Mouse (Mus musculus) neural tube, embryonic 11.5 days (tissue): ENCODE measurements at regions not wholly inside any gene's neighbourhood (a gene's known extent, or its start where the extent isn't known, plus 50 kb on each side); places are given as distances from the start of the nearest gene placed in this dataset.

ENCODE experiments used
- ATAC-seq: fragments of 200-750 bp; cut with Nextera tagmentation; 2 replicates; pipeline ENCODE4 v1.8.0; 2017; ENCODE audit warnings: moderate number of reproducible peaks, mild to moderate bottlenecking, moderate TSS enrichment, moderate library complexity; ENCODE audit not compliant: insufficient read depth, low FRiP score, low TSS enrichment
- DNase-seq: peaks from one replicate; pipeline ENCODE4 v3.0.0-alpha.2; 2015; ENCODE audit warnings: low spot score
- H3K27ac ChIP-seq: fragments of 300-500 bp; sonication (generic); 2 replicates; pipeline ENCODE4 v1.5.1; 2014; ENCODE audit warnings: low read depth, mild to moderate bottlenecking, low read length
- H3K27me3 ChIP-seq: fragments of 300-500 bp; sonication (generic); 2 replicates; pipeline ENCODE4 v1.6.1; 2014; ENCODE audit warnings: mild to moderate bottlenecking, low read length, mixed read lengths; ENCODE audit not compliant: control insufficient read depth, insufficient read depth
- H3K36me3 ChIP-seq: fragments of 300-500 bp; sonication (generic); 2 replicates; pipeline ENCODE4 v1.6.1; 2014; ENCODE audit warnings: mild to moderate bottlenecking, low read length, moderate library complexity, mixed read lengths; ENCODE audit not compliant: control insufficient read depth, insufficient read depth
- H3K4me1 ChIP-seq: fragments of 300-500 bp; sonication (generic); 2 replicates; pipeline ENCODE4 v1.6.1; 2014; ENCODE audit warnings: low read length, mixed read lengths; ENCODE audit not compliant: control insufficient read depth, insufficient read depth
- H3K4me2 ChIP-seq: fragments of 300-500 bp; sonication (generic); 2 replicates; pipeline ENCODE4 v1.6.1; 2014; ENCODE audit warnings: low read depth, mild to moderate bottlenecking, moderate library complexity
- H3K4me3 ChIP-seq: fragments of 300-500 bp; sonication (generic); 2 replicates; pipeline ENCODE4 v1.5.1; 2014; ENCODE audit warnings: low read depth, low read length
- H3K9ac ChIP-seq: fragments of 300-500 bp; sonication (generic); 2 replicates; pipeline ENCODE4 v1.6.1; 2014; ENCODE audit warnings: mild to moderate bottlenecking, low read length
- H3K9me3 ChIP-seq: fragments of 300-500 bp; sonication (generic); 2 replicates; pipeline ENCODE4 v1.6.1; 2016; ENCODE audit warnings: low read length; ENCODE audit not compliant: control insufficient read depth
- WGBS: fragments of 180-500 bp; shearing (Covaris S2); extraction: QIAGEN DNeasy Blood & Tissue Kit; methylation state at CpG from one replicate; pipeline ENCODE4 v1.1.7; 2014; 5-methylcytosine and 5-hydroxymethylcytosine counted together

DNA sequence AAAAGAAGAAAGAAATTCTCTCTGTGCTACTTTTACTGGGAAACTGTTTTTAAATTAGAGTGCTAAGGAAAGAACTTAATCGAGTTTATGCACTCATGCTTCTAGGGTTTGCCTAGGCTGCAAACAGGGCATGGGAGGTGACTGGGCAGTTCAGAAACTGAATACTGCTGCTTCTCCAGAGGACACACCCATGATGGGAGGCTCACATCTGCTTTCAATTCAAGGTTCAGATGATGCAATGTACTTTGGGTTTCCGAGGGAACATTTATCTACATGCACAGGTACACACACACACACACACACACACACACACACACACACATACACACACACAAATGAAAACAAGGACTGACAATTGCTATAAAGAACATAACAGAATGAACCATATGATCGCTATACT, 417.4 kb downstream of the Htr7 start:
- H3K4me1 ChIP-seq, result no peaks in the 10 kb centered on the region
- 83% methylated on average over 3 of the region's 3 CpGs for WGBS
- no peaks in the 10 kb centered on the region for H3K9me3 ChIP-seq
- DNase-seq (no peak), ATAC-seq (no peak)
- H3K27me3 ChIP-seq, result no peaks in the 10 kb centered on the region
- no peaks in the 10 kb centered on the region for H3K36me3 ChIP-seq
- no peak overlapping the region for H3K27ac ChIP-seq
- no peak overlapping the region for H3K4me2 ChIP-seq
- no peak overlapping the region for H3K9ac ChIP-seq
- H3K4me3 ChIP-seq, result no peak overlapping the region

DNA sequence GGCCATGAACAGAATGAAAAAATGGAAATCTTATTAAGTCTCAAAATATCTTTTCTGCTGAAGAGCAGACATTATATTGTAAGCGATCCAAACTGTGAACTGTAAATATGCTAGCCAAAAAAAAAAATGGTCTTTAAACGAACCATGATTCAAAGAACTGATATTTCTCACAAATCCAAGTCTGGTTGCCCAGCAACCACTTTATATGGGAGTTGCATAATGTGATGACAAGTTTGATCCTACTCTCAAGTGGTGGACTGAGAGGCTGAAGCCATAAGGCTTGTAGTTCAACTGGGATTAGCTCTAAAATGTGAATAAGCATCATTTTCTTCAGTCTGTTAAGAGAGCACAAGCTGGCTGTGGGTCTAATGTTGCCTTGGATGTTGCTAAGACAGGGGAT, 435.5 kb downstream of the Htr7 start:
- H3K36me3 ChIP-seq, result no peaks in the 10 kb centered on the region
- H3K4me3 ChIP-seq, result no peak overlapping the region
- ATAC-seq (no peak), DNase-seq (no peak)
- WGBS, result 82% methylated on average over 2 of the region's 2 CpGs
- H3K4me2 ChIP-seq, result no peak overlapping the region
- H3K4me1 ChIP-seq, result no peaks in the 10 kb centered on the region
- no peaks in the 10 kb centered on the region for H3K9me3 ChIP-seq
- H3K27ac ChIP-seq, result no peak overlapping the region
- H3K27me3 ChIP-seq, result no peaks in the 10 kb centered on the region
- no peak overlapping the region for H3K9ac ChIP-seq

DNA sequence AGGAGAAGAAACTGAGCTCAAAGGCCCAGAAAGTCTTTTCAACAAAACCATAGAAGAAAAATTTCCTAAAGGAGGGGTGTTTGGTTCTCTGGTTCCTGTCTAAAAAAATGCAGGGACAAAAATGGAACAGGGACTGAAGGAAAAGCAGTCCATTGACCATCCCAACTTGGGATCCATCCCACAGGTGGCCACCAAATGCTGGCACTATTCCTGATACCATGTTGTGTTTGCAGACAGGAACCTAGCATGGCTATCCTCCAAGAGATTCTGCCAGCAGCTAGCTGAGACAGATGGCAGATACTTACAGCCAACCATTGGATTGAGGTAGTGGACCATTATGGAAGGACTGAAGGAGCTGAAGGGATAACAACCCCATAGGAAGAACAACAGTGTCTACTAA, 461.9 kb downstream of the Htr7 start:
- Histone ChIP-seq H3K4me2 (no peak overlapping the region), H3K27me3 (no peaks in the 10 kb centered on the region)
- DNase-seq, result no peak

DNA sequence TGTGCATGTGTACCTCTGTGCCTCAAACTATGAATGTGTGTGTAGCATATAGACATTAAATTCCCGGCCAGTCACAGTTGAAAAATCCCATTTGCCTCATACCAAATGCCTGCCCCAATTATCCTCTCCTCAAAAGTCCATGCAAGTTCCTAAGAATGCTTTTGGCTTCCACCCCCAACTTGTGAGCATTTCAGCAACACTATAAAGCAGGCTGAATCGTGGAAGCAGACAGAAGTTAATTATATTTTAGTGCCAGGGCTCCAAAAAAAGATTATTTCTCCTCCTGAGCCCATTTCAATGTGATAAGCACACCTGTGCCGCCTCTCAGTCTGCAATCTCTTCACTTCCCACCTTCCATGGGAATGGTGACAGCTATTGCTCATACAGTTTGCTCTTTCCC, 481.3 kb downstream of the Htr7 start:
- H3K4me3 ChIP-seq, result no peak overlapping the region
- no peak overlapping the region for H3K9ac ChIP-seq
- no peak overlapping the region for H3K27ac ChIP-seq
- no peak overlapping the region for H3K4me2 ChIP-seq
- no peaks in the 10 kb centered on the region for H3K9me3 ChIP-seq
- ATAC-seq (no peak), DNase-seq (no peak)
- H3K4me1 ChIP-seq, result no peaks in the 10 kb centered on the region
- H3K36me3 ChIP-seq, result no peaks in the 10 kb centered on the region
- no peaks in the 10 kb centered on the region for H3K27me3 ChIP-seq
- 75% methylated on average over 3 of the region's 3 CpGs for WGBS

More for the DNA sequence above, 461.9 kb downstream of the Htr7 start:
- Histone ChIP-seq H3K9ac (no peak overlapping the region), H3K9me3 (no peaks in the 10 kb centered on the region), H3K27ac (no peak overlapping the region), H3K4me3 (no peak overlapping the region), H3K36me3 (no peaks in the 10 kb centered on the region), H3K4me1 (no peaks in the 10 kb centered on the region)
- ATAC-seq, result no peak

DNA sequence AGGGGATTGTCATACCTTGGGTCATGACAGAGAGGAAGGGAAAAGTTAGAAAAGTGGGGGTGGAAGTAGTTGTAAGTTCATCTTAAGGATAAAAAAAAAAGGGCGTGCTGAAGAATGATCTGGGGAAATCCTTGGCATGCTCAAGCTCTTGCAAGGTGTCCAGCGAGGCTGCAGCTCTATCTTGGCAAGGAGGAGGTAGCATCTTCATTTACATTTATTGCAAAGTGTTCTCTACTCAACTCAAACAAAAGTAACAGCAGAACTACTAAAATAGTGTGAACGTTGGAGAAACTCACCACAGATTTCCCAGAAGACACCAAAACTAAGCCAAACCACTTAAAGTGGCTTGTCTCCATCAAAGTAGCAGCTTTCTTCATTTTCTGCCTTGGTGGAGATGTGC, 507.9 kb downstream of the Htr7 start:
- Histone ChIP-seq H3K9ac (no peak overlapping the region), H3K27ac (no peak overlapping the region), H3K9me3 (no peaks in the 10 kb centered on the region), H3K4me3 (no peak overlapping the region), H3K4me2 (no peak overlapping the region), H3K4me1 (no peaks in the 10 kb centered on the region), H3K36me3 (no peaks in the 10 kb centered on the region), H3K27me3 (no peaks in the 10 kb centered on the region)
- no peak for DNase-seq
- ATAC-seq, result no peak
- 86% methylated on average over 3 of the region's 3 CpGs for WGBS

DNA sequence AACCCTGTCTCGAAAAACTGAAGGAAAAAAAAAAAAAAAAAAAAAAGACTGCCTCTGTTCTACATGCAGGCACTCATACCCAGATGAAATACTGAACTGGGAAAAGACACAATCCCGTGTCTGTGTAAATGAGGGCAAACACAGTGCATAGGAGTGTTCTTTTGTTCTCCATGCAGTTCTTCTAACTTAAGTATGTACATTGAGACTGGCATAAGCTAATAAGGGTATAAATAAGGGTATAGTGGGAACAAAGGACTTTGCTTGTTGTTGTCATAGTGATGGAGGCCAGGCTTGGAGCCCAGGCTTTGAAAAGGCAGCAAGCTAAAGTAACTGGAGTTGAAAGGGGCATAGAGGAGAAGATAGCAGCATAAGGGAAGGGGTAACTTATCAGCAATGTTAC, 520.5 kb downstream of the Htr7 start:
- no peaks in the 10 kb centered on the region for H3K27me3 ChIP-seq
- 46% methylated on average over 2 of the region's 2 CpGs for WGBS
- H3K4me2 ChIP-seq, result no peak overlapping the region
- no peaks in the 10 kb centered on the region for H3K4me1 ChIP-seq
- H3K9me3 ChIP-seq, result no peaks in the 10 kb centered on the region
- H3K36me3 ChIP-seq, result no peaks in the 10 kb centered on the region
- H3K9ac ChIP-seq, result no peak overlapping the region
- no peak overlapping the region for H3K4me3 ChIP-seq
- ATAC-seq (peak; percentile 61; the same call in 1 of the 2 replicates), DNase-seq (no peak)
- no peak overlapping the region for H3K27ac ChIP-seq

DNA sequence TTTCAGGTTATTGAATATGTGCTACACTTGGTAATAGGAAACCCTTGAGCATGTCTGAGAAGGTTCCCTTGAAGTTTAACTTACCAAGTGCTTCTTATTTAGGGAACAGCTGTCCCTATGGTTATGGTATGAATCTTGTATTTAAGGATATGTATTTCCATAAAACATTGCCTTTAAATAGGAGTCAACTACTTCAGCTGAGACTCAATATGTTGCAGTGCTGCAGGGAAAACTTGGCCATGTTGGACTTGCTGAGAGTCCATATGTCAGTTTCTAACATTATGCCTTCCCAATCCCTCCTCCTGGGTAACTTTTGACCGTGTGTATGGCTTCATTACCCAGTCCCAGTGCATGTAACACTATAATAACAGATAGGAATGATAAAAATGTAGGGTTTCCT, 528.0 kb downstream of the Htr7 start:
- no peaks in the 10 kb centered on the region for H3K9me3 ChIP-seq
- H3K4me3 ChIP-seq, result no peak overlapping the region
- 59% methylated on average over 1 of the region's 1 CpGs for WGBS
- H3K27ac ChIP-seq, result no peak overlapping the region
- no peaks in the 10 kb centered on the region for H3K4me1 ChIP-seq
- no peak overlapping the region for H3K4me2 ChIP-seq
- H3K36me3 ChIP-seq, result no peaks in the 10 kb centered on the region
- ATAC-seq (no peak), DNase-seq (no peak)
- no peaks in the 10 kb centered on the region for H3K27me3 ChIP-seq
- no peak overlapping the region for H3K9ac ChIP-seq

DNA sequence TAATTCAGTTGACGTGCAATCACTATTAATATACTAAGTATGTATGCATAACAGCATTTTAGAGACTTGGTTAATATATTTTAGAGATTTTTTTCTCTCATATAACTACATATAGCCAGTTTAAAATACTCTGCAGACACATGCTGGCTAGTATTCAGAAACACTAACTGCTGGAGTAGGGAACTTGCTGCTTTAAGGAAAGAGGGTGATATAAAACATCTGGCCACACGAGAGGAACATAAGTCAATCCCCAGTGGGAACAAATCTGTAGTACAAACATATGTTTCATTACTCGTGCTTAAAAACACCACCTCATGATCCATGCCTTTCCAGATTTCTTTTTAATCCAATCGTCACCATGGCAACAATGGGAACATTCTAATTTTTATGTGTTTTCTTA, 563.6 kb downstream of the Htr7 start:
- no peak overlapping the region for H3K4me3 ChIP-seq
- 69% methylated on average over 4 of the region's 4 CpGs for WGBS
- H3K27me3 ChIP-seq, result no peaks in the 10 kb centered on the region

DNA sequence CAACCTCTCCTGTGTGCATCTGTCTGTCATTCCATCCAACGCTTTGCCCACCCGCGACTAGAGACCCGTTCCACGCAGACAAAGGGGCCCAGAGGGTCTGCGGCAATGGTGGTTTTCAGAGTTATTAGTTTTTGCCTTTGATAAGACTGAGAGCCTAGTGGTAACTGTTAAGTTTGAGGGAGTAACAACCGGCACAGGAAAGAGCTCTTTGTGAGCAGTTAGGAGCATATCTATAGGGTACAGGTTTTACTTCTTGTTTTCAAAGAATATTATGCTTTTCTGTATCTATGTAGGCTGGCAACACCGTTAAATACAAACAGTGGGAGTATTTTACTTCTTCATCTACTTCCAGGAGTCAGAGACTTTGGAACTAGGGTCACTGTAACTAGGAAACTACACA, 566.0 kb downstream of the Htr7 start:
- Histone ChIP-seq H3K4me3 (no peak overlapping the region), H3K9me3 (no peaks in the 10 kb centered on the region), H3K27ac (no peak overlapping the region), H3K4me2 (no peak overlapping the region), H3K9ac (no peak overlapping the region), H3K27me3 (no peaks in the 10 kb centered on the region), H3K36me3 (no peaks in the 10 kb centered on the region), H3K4me1 (no peaks in the 10 kb centered on the region)
- DNase-seq, result no peak
- ATAC-seq, result no peak
- 91% methylated on average over 8 of the region's 8 CpGs for WGBS

More for the DNA sequence above, 563.6 kb downstream of the Htr7 start:
- DNase-seq (no peak), ATAC-seq (no peak)
- no peak overlapping the region for H3K9ac ChIP-seq
- no peaks in the 10 kb centered on the region for H3K36me3 ChIP-seq
- no peaks in the 10 kb centered on the region for H3K4me1 ChIP-seq
- H3K4me2 ChIP-seq, result no peak overlapping the region
- H3K27ac ChIP-seq, result no peak overlapping the region
- H3K9me3 ChIP-seq, result no peaks in the 10 kb centered on the region
